Mouse (Mus musculus): ENCODE measurements around the gene A4galt. TPM values are rescaled to one million over a fixed set of nuclear protein-coding genes. Genes with fewer than 3 reads are reported as not detected.
A peak's percentile ranks its signal among the peaks of the same experiment; 100 is the strongest.

The A4galt gene
- total RNA-seq, 2 experiments from 2014 or later, result 3.4 to 8.3 TPM

- peak; percentile 67 to 74 for DNase-seq
- intact Hi-C loops (cut with DNase I), result no loop called here
Observed at GRCm38 (mm10) chr15:83233219-83233992, 18.2 kb downstream of the A4galt start.

DNA sequence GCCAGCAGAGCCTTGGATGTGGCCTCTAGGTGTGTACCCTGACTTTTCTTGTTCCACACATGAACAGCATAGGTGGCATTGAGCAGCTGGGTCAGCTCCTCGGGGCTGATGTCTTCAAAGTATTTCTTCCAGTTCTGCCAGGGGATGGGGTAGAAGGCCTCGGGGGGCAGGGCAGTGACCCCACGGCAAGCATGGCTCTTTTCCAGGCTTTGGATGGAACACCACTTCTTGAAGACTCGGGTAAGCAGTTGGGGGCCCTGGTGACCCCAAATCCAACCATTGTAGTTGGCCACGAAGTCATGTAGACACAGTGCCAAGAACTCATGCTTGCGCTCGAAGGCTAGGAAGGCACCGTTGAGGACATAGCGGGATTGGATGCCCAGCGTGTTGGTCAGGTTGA, 24.0 kb downstream of the A4galt start:
- no peak for DNase-seq
- intact Hi-C loops (cut with DNase I), result no loop called here

DNA sequence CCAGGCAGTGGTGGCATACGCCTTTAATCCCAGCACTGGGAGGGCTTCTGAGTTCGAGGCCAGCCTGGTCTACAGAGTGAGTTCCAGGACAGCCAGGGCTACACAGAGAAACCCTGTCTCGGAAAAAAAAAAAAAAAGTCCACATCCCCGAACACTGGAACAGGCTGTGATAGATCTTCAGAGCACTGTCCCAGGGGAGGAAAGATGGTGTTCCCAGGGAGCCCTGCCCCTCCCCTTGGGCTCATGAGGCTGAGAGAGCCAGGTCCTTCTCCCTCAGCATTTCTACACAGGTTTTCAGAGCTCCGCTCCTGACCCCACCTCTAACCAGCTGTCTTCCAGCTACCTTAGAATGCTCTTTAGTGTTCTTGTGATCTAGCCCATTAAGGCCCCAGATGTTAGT, 24.7 kb downstream of the A4galt start:
- intact Hi-C loops (cut with DNase I), result no loop called here
- no peak for DNase-seq

DNA sequence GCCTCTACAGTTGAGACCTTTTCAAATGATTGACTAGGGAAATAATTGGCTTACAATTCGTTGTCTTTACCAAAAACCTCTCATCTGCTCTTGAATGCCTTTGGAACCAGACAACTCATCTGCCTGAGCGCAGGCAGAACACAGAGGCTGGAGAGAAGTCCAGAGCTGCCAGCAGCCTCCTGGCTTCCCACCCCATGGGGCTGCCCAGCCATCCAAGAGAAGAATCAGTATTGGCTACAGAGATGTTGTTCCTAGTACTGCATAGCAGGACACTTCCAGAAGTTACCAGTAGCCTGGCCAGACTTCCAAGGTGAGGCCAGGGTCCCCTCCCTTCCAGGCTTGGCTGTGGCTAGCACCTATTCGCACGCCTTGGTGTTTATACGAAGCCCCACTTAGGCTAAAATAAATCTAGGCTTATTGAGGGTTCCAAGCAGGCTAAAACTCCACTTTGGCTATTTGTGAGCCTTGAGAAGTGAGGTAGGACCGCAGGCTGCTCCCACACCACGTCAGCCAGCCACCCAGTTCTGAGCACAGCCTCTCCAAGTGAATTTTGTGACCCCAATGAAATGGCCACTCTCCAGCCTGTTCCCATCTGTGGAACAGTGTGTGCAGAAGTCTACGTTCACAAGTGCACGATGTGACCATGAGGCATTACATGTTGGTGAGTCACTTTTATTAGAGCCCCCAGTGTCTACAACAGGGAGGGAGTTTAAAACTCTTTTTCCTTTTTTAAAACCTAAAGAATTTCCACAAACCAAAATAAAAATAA, 25.3 kb downstream of the A4galt start:
- intact Hi-C loops (cut with DNase I), result no loop called here

DNA sequence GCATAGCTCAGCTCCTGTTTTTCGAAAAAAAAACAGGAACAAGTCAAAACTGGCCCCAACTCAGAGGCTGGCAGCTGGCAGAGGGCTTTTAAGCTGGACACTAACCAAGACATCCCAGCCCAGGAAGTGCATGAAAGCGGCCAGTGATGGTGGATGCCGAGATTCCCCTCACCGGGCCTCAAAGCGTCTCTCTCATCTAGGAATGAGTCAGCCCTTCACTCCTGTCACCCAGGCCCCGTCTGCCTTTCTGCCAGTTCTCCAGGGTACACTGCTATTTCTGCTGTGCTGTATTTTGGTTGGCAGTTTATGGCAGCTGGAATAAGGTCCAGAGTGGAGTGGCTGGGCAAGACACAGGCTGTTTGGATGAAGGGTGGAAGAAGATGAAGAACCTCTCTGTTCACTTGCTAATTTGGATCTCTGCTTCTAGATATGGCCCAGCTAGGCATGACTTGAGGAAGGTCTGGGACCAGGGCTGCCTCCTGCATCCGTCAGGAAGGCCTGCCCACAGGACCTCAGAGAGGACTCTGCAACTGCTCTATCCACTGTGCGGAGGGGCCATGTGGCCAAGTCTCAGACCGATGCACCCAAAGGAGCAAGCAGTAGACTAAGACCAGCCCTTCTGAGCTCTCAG, 27.3 kb downstream of the A4galt start:
- peak; percentile 51 to 62 for DNase-seq
- intact Hi-C loops (cut with DNase I), result no loop called here

More for the DNA sequence above, 25.3 kb downstream of the A4galt start:
- peak in 1 of 2 experiments; percentile 44 for DNase-seq

- intact Hi-C loops (cut with DNase I), result no loop called here
Observed at GRCm38 (mm10) chr15:83223208-83223962, 28.2 kb downstream of the A4galt start.

GRCm38 (mm10) chr15:83221721-83222120, 29.9 kb downstream of the A4galt start:
- peak in 1 of 2 experiments; percentile 13 for DNase-seq
- intact Hi-C loops (cut with DNase I), result no loop called here

More at GRCm38 (mm10) chr15:83223208-83223962, 28.2 kb downstream of the A4galt start:
- DNase-seq, result peak; percentile 69 to 81

DNA sequence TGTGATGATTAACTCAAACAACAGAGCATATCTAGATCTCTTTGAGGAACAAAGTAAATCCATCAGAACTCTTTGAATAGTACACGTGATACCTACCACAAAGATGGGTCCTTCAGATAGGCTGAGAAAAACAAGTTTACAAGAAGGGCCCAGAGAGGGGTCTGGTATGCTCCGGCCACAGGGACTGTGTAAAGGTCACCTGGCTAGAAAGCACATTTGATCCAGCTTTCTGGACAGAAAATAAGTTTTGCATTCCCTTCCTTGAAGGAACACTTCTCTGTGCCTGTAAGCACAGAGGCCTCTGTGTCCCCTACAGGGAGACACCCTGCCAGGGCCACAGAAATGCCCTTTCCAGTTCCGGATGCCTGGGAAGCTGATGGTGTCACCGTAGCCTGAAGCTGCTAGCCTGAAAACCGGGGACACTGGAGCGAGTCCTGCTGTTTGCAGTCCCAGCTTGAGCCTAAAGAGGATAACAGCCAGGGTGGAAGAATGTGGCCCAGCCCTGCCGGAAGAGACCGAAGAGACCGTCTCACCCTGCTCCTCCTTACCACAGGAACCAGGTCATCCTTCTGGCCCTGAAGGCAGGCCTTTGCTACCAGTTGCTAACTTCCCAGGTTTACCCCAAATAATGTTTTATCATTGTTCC, 31.1 kb downstream of the A4galt start:
- intact Hi-C loops (cut with DNase I), result no loop called here
- no peak for DNase-seq

DNA sequence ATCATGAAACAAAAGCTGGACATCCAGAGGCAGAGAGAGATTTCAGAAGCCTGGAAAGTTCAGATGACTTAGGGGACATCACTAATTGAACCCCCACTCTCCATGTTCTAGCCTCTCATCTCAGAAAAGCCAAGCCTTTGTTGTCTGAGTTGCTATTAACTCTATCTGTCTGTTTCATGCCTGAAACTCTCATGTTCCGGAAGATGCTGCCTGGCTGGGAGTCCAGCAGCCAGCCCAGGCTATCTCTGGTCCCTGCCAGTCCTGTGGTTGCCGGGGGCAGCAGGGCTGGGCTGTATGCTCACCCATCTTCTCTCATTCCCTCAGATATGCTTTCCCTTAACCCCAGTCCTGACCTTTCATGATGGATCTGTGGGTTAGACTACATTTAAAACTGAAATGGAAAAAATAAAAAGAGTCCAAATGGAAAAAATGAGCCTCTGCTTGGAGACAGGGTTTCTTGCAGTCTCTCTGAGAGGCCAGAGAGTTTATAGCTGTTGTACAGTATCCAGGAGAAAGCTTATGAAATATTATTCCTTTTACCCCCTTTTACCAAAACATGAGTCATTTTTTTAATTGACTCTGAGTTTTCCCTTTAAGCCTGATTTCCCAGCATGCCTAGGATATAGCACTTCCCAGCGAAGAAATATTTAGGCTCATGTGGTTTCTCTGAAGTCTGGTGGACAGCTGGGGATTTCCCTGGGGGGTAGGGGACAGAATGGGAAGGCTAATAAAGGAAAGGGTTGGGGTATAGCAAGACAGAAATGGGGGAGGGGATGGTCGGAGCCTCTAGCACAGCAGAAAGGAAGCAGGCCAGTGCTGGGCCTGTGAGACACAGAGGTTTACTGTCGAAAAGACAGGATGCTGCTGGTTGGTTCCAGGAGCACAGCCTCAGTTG, 36.0 kb downstream of the A4galt start:
- peak in 1 of 2 experiments; percentile 29 for DNase-seq
- intact Hi-C loops (cut with DNase I), result no loop called here

DNA sequence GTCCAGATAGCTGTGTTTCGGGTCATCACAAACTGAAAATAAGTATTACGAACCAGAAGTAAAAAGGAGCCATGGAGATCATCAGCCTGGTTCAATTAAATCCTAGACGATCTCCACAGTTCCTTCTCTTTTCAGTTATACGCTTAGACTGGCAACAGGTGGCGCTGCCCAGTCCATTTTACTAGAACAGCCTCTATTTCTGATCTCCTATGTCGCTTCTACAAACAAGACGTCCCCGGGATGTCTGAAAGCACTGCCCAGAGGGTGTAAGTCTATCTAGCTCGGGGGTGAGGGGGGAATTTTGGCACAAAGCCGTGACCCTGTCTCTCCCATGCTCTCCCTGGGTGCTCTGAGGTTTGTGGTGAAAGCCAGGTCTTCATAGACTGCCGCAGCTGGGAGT, 41.3 kb downstream of the A4galt start:
- peak; percentile 76 for DNase-seq
- intact Hi-C loops (cut with DNase I), result loop anchor here (2.0 to 5.0 kb wide), 4 partner anchors 41 to 163 kb away; partner anchors contain the start of gene A4galt

DNA sequence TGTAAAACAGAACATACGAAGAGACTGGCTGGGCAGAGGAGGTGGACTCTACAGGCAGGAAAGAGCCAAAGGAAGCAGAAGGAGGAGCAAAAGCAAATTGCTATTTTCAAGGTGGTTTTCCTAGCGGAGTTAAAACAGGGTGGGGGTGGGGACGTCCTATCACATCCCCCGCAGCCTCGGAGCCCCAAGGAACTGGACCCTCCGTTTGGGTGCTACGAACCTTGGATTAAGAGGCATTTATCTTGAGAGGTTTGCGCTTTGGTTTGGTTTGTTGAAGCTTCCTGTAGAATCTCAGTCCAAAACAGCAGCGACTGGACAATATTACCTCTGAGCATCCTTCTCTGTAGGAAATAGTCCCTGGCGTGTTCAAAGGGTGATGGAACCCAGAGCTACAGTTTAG, 41.9 kb downstream of the A4galt start:
- no peak for DNase-seq
- intact Hi-C loops (cut with DNase I), result loop anchor here (1.0 to 5.0 kb wide), 8 partner anchors 37 to 309 kb away; partner anchors contain the start of genes A4galt and Cyb5r3

DNA sequence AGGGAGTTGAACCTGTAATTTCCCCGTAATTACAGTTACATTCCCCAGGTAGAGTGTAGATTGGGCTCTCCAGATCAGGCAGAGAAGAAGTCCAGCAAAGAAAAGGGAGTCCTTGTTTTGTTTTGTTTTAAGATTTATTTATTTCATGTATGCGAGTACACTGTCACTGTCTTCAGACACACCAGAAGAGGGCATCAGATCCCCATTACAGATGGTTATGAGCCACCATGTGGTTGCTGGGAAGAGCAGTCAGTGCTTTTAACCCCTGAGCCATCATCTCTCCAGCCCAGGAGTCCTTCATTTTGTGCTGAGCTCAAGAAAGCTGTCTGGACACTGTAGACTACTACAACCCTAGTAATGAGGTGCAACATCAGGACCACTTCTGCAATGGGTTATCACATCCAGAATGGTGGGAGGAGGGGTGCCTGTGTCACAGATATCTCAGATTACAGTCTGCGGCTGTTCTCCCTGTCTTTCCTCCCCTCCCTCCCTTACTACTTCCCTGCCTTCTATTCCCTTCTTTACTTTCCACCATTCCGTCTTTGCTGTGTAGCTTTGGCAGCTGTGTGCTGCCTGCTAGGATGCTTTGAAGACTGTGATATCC, 42.4 kb downstream of the A4galt start:
- intact Hi-C loops (cut with DNase I), result loop anchor here (1.0 to 5.0 kb wide), 4 partner anchors 37 to 309 kb away; partner anchors contain the start of gene Cyb5r3
- no peak for DNase-seq

- DNase-seq, result peak; percentile 50 to 67
- intact Hi-C loops (cut with DNase I), result loop anchor here (2.0 to 5.0 kb wide), 4 partner anchors 33 to 390 kb away; partner anchors contain the start of gene Cyb5r3
Observed at GRCm38 (mm10) chr15:83204731-83205451, 46.7 kb downstream of the A4galt start.

- no peak for DNase-seq
- intact Hi-C loops (cut with DNase I), result no loop called here
Observed at GRCm38 (mm10) chr15:83202412-83202811, 49.2 kb downstream of the A4galt start.

DNA sequence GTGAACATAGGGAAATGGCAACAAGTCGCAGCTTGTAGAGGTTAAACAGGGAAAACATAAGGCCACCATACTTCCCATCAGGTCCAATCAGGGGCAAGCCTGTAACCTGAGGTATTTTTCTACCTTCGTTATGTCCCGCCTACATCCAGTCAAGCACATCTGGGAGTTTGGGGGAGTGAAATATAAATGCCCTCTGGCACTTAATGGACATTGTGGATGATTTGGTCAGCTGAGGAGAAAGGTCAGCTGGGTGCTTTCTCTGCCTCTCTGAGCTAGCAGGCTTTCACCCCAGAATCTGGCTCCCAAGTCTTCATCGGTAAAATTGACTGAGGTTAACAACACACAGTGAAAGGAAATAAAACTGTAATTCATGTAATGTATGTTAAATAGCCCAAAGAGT, 58.2 kb downstream of the A4galt start:
- DNase-seq, result no peak
- intact Hi-C loops (cut with DNase I), result no loop called here

- peak in 1 of 2 experiments; percentile 18 for DNase-seq
- intact Hi-C loops (cut with DNase I), result no loop called here
Observed at GRCm38 (mm10) chr15:83182351-83182750, 69.2 kb downstream of the A4galt start.

DNA sequence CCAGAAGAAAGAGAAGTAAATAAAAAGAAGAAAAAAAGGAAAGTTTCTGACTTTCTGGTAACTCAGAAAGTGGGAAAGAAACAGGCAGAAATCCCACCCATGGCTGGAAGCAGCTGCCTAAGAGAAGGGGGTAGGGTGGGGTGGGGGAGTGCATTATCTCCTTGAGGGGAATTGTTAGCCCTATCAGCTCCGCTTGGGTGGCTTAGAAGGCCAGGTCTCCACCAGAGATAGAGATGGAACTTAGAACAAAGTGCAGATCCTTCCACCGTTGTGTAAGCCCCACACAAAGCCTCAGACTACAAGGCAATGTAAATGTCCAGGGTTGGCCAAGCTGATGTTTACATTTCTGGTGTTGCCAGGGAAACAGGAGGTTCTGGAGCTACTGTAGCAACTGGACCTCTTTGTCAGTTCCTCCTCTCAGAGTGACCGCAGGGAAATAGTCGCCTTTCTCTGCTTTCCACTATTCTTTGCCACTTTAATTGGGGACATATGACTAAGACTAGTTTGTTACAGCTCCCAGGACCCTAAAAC, 69.7 kb downstream of the A4galt start:
- intact Hi-C loops (cut with DNase I), result no loop called here
- DNase-seq, result no peak
